Mouse (Mus musculus) intestine, embryonic 16.5 days (tissue): Measurements from ENCODE around the gene Tpra1. TPM values are rescaled to one million over a fixed set of nuclear protein-coding genes. Genes with fewer than 3 reads are reported as not detected.
A peak's percentile ranks its signal among the peaks of the same experiment; 100 is the strongest.

Source experiments
- ATAC-seq: fragments of 200-750 bp; cut with Nextera tagmentation; 2 replicates; pipeline ENCODE4 v1.8.0; 2017; ENCODE audit warnings: moderate TSS enrichment, moderate library complexity
- H3K27ac ChIP-seq: fragments of 300-500 bp; sonication (generic); 2 replicates; pipeline ENCODE4 v1.5.1; 2014; ENCODE audit warnings: mild to moderate bottlenecking, low read length
- H3K27me3 ChIP-seq: fragments of 300-500 bp; sonication (generic); replicated peaks from 2 replicates; pipeline ENCODE4 v1.6.1; 2014; ENCODE audit warnings: low read length, control low read depth, mixed read lengths; ENCODE audit not compliant: control insufficient read depth, insufficient read depth
- H3K36me3 ChIP-seq: fragments of 300-500 bp; sonication (generic); 2 replicates; pipeline ENCODE4 v1.6.1; 2014; ENCODE audit warnings: low read length, control low read depth; ENCODE audit not compliant: control insufficient read depth, insufficient read depth
- H3K4me1 ChIP-seq: fragments of 300-500 bp; sonication (generic); 2 replicates; pipeline ENCODE4 v1.6.1; 2014; ENCODE audit warnings: low read length, control low read depth, mixed read lengths; ENCODE audit not compliant: control insufficient read depth, insufficient read depth
- H3K4me2 ChIP-seq: fragments of 300-500 bp; sonication (generic); 2 replicates; pipeline ENCODE4 v1.6.1; 2014; ENCODE audit warnings: low read depth, low read length, control low read depth
- H3K4me3 ChIP-seq: fragments of 300-500 bp; sonication (generic); 2 replicates; pipeline ENCODE4 v1.5.1; 2014; ENCODE audit warnings: mild to moderate bottlenecking, low read length
- H3K9ac ChIP-seq: fragments of 300-500 bp; sonication (generic); 2 replicates; pipeline ENCODE4 v1.6.1; 2014; ENCODE audit warnings: low read depth, low read length
- H3K9me3 ChIP-seq: fragments of 300-500 bp; sonication (generic); 2 replicates; pipeline ENCODE4 v1.6.1; 2016; ENCODE audit warnings: low read length, control low read depth; ENCODE audit not compliant: control insufficient read depth
- WGBS: fragments of 180-500 bp; shearing (Covaris S2); extraction: QIAGEN DNeasy Blood & Tissue Kit; methylation state at CpG from one replicate; pipeline ENCODE4 v1.1.7; 2014; 5-methylcytosine and 5-hydroxymethylcytosine counted together
- polyA plus RNA-seq: library from polyadenylated mRNA; unstranded; fragments of >200 nt; fragmentation: Nextera tagmentation; extraction: Ambion mirVana; gene quantifications from 2 replicates; pipeline ENCODE4 v1.2.1, GENCODE M21; 2015

Tpra1 gene
- polyA plus RNA-seq, 1 experiment from 2014 or later, result 73.7 TPM

GRCm38 (mm10) chr6:88870594-88870993 is 31.5 kb upstream of the Tpra1 start:
- Histone ChIP-seq H3K27ac (no peak overlapping the region), H3K36me3 (no peaks in the 10 kb centered on the region), H3K27me3 (peaks cover 14% of the 10 kb centered on the region; the same call in 1 of the 2 replicates), H3K4me2 (no peak overlapping the region), H3K9me3 (no peaks in the 10 kb centered on the region), H3K9ac (no peak overlapping the region), H3K4me1 (peaks cover 24% of the 10 kb centered on the region), H3K4me3 (no peak overlapping the region)
- ATAC-seq, result no peak
- WGBS, result 62% methylated on average over 4 of the region's 4 CpGs

DNA sequence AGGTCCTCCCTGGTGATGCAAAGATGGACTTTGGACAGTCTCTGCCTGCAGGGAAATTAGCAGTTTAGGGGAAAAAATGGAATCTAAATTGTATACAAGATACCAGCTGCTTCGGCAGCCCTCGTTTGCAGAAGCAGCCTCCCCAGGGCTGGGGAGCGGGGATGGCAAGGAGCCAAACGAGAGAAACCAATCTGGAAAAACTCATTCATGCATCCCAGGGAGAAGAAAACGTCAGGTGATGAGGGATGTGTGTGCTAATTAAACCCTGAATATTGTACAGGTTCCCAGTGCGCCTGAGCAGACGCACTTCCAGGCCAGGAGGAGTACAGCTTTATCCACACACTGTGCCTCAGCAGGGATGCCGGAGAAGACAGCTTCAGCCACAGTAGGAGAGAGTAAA is 30.5 kb upstream of the Tpra1 start:
- WGBS, result 32% methylated on average over 8 of the region's 8 CpGs
- ATAC-seq, result no peak
- Histone ChIP-seq H3K4me2 (no peak overlapping the region), H3K27ac (no peak overlapping the region), H3K4me1 (peaks cover 24% of the 10 kb centered on the region), H3K36me3 (no peaks in the 10 kb centered on the region), H3K27me3 (peaks cover 16% of the 10 kb centered on the region; the same call in 1 of the 2 replicates), H3K9me3 (no peaks in the 10 kb centered on the region), H3K9ac (no peak overlapping the region), H3K4me3 (no peak overlapping the region)

DNA sequence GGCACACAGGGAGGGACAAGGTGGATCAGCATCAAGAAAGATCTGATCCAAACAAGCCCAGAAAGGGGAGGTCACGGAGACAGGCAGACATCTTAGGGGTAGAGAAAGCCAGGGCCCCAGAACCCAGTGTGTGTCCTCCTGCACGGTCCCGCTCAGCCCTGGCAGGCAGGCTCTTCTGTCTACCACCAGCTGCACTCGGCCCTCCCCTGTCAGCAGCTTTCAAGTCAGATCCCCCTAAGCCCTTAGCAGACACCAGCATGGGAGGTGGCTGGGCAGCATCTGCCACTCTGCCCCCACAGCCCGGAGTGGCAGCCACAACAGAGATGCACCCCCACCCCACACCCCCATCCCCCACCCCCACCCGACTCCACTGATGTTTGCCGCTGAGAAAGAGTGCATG is 29.2 kb upstream of the Tpra1 start:
- Histone ChIP-seq H3K27me3 (peaks cover 16% of the 10 kb centered on the region; the same call in 1 of the 2 replicates), H3K4me1 (peaks cover 24% of the 10 kb centered on the region), H3K36me3 (no peaks in the 10 kb centered on the region), H3K27ac (no peak overlapping the region), H3K4me3 (no peak overlapping the region), H3K9ac (no peak overlapping the region), H3K4me2 (no peak overlapping the region), H3K9me3 (no peaks in the 10 kb centered on the region)
- no peak for ATAC-seq
- 47% methylated on average over 5 of the region's 7 CpGs for WGBS

GRCm38 (mm10) chr6:88873965-88874867 is 27.8 kb upstream of the Tpra1 start:
- ATAC-seq, result peak; percentile 58
- H3K27ac ChIP-seq, result no peak overlapping the region
- peak overlapping the region; percentile 99 for H3K4me2 ChIP-seq
- WGBS, result 2% methylated on average over 70 of the region's 74 CpGs
- H3K4me1 ChIP-seq, result peaks cover 24% of the 10 kb centered on the region
- H3K27me3 ChIP-seq, result peaks cover 16% of the 10 kb centered on the region; the same call in 1 of the 2 replicates
- peak overlapping the region; percentile 78 for H3K9ac ChIP-seq
- H3K36me3 ChIP-seq, result no peaks in the 10 kb centered on the region
- no peaks in the 10 kb centered on the region for H3K9me3 ChIP-seq
- peak overlapping the region; percentile 75 for H3K4me3 ChIP-seq

DNA sequence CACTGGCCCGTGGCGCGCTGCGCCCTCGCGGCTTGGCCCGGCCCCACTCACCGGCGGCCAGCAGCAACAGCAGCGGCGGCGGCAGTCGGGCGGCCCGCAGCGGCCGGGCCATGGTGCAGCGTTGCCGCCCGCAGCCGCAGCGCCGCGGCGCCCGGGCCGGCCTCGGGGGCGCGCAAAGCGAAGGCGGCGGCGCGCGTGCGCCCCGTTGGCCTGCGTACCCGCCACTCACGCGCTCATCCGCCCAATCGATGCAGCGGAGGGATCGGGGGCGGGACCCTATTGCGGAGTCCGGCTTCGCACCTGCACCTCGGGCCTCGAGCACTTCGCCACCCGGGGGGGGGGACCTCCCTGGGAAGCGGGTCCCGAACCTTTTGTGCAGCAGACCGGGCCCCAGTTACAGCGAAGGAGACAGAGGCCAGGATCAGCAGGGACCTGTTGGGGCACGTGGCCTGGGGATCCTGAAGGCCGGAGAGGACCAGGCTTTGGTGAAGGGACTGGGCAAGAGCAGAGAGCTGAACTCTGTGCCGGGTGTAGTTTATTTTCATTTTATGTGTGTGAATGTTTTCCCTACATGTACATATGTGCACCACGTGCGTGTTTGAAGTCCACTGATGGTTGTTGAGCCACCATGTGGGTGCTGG is 27.1 kb upstream of the Tpra1 start, which contains the start of gene Podxl2:
Podxl2 (minus strand) TSS at position 177 of the 641 bp plus-strand sequence.
- Histone ChIP-seq H3K9me3 (no peaks in the 10 kb centered on the region), H3K27me3 (peaks cover 16% of the 10 kb centered on the region; the same call in 1 of the 2 replicates), H3K4me2 (peak within 1 kb of the TSS; percentile 99), H3K4me3 (peak within 1 kb of the TSS; percentile 75), H3K27ac (no peak within 1 kb of the TSS), H3K4me1 (peaks cover 24% of the 10 kb centered on the region), H3K36me3 (no peaks in the 10 kb centered on the region), H3K9ac (peak within 1 kb of the TSS; percentile 78)
- ATAC-seq, result peak; percentile 81
- 9% methylated on average over 45 of the region's 63 CpGs for WGBS

DNA sequence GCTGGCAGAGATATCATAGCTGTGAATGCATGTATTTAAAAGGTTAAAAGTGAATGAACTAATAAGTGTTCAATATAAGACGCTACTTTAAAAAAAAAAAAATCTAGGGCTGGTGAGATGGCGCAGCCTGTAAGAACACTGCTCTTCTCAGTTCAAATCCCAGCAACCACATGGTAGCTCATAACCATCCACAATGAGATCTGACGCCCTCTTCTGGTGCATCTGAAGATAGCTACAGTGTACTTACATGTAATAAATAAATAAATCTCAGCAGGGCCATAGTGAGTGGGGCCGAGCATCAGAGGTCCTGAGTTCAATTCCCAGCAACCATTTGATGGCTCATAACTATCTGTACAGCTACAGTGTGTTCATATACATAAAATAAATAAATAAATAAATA is 22.6 kb upstream of the Tpra1 start:
- H3K9ac ChIP-seq, result no peak overlapping the region
- H3K4me3 ChIP-seq, result no peak overlapping the region
- no peak for ATAC-seq
- H3K27me3 ChIP-seq, result peaks cover 6% of the 10 kb centered on the region; the same call in 1 of the 2 replicates
- no peak overlapping the region for H3K27ac ChIP-seq
- no peaks in the 10 kb centered on the region for H3K9me3 ChIP-seq
- H3K4me2 ChIP-seq, result no peak overlapping the region
- H3K36me3 ChIP-seq, result no peaks in the 10 kb centered on the region
- 62% methylated on average over 4 of the region's 4 CpGs for WGBS
- H3K4me1 ChIP-seq, result peaks cover 5% of the 10 kb centered on the region

DNA sequence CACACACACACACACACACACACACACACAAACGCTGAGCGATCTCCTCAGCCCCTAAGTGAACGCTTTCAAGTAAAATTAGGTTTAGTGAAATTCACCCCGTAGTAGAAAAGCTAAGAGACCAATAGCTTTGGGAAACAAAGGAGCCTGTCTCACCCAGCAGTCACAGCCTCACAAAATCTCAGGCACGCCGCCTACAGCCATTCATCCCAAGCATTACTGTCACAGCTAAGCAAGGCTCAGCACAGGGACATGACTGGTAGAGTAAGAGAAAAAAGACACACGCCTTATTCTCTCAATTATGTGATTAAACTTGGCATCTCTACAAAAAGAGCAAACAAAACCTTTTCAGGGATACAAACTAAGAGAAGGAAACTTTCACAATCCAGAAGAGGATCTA is 20.7 kb upstream of the Tpra1 start:
- Histone ChIP-seq H3K27me3 (no peaks in the 10 kb centered on the region), H3K4me3 (no peak overlapping the region), H3K4me2 (no peak overlapping the region), H3K36me3 (peaks cover 5% of the 10 kb centered on the region; the same call in 1 of the 2 replicates), H3K9me3 (no peaks in the 10 kb centered on the region), H3K4me1 (0 out of 2 replicates have a peak, but pooled peaks cover 4% of the 10 kb centered on the region), H3K27ac (no peak overlapping the region), H3K9ac (no peak overlapping the region)
- no peak for ATAC-seq
- 81% methylated on average over 7 of the region's 7 CpGs for WGBS

DNA sequence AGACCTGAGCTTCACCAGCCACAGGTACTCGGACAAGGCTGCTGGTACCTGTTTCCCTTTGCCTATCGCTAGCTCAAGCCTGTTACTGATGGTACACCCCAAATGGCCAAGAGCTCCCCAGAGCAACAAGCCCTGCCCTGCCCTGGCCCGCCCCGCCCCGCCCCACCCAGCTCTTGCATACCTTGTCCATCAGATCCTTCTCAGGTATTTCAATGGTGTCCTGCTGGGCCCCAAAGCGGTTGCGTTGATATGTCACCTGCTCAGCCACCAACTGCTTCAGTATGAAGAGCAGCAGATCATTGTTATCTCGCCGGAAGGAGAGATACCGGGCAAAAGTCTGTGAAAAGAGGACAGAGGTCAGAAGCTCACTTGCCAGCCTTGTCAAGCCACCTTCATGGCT is 17.9 kb upstream of the Tpra1 start:
- no peak overlapping the region for H3K9ac ChIP-seq
- 82% methylated on average over 10 of the region's 10 CpGs for WGBS
- H3K4me1 ChIP-seq, result 0 out of 2 replicates have a peak, but pooled peaks cover 4% of the 10 kb centered on the region
- H3K36me3 ChIP-seq, result peaks cover 25% of the 10 kb centered on the region
- peak; percentile 59 for ATAC-seq
- H3K4me3 ChIP-seq, result no peak overlapping the region
- no peak overlapping the region for H3K27ac ChIP-seq
- no peak overlapping the region for H3K4me2 ChIP-seq
- H3K9me3 ChIP-seq, result no peaks in the 10 kb centered on the region
- no peaks in the 10 kb centered on the region for H3K27me3 ChIP-seq

- Histone ChIP-seq H3K9ac (no peak overlapping the region), H3K27me3 (no peaks in the 10 kb centered on the region), H3K27ac (no peak overlapping the region), H3K4me1 (0 out of 2 replicates have a peak, but pooled peaks cover 4% of the 10 kb centered on the region), H3K9me3 (no peaks in the 10 kb centered on the region), H3K36me3 (peaks cover 25% of the 10 kb centered on the region), H3K4me2 (no peak overlapping the region), H3K4me3 (no peak overlapping the region)
- 95% methylated on average over 17 of the region's 17 CpGs for WGBS
- ATAC-seq, result no peak
These were observed 17.4 kb upstream of the Tpra1 start for GRCm38 (mm10) chr6:88884690-88885089.
